Comparison of ENCODE assay signal across 8 mouse cellular contexts in the genomic region with DNA sequence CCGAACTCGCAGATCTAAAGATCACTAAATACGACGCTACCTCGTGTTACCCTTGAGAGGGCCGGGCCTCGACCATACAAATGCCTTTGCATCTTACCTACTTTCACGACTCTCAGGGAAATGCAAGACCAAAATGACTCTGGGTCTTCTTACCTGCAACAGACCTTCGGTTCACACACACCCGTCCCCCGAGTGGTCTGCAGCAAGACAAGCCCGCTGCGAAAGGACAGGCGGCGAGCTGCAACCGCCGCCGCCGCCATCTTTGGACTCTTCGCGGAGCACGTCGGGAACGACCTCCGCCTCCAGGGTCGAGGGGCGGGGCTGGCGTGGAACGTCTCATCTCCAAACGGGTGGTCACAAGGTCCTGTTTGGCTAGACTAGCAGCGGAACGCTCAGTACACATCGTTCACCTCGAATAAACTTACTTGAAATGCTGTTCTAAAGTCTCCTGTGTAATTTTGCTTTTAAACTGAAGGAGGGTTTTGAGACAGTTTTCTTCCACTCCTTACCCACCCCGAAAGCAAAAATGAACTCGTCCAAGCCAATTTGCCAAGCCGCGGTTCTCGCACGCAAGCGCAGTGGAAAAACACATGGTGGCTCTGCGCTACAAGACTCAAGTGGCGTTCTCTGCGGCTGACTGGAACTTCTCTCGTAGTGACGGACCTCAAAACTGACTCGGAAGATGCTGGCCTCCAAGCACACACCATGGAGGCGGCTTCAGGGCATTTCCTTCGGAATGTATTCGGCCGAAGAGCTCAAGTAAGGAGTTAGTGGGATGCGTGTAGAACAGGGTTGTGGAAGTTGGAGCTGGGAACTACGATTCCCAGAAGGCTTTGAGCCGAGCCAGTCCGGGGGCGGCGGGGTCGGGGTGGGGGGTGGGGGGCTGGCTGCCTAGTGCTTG. TPM values are rescaled to one million over a fixed set of nuclear protein-coding genes. Genes with fewer than 3 reads are reported as not detected.
DNase-seq lines count a peak whose midpoint lies in the region; ATAC-seq lines count a peak whose summit lies in the region.

A gene (minus strand): TSS at position 270 of the 901 bp plus-strand sequence.
A gene (plus strand): TSS at position 573 of the 901 bp plus-strand sequence.

- H3K9ac ChIP-seq in hindbrain, embryonic 12.5 days: peak within 1 kb of the TSS; percentile 68

- H3K4me3 ChIP-seq in hindbrain, embryonic 12.5 days: peak within 1 kb of the TSS; percentile 80

- under 1% methylated on average over 58 of the region's 58 CpGs for WGBS in hindbrain, embryonic 12.5 days

- H3K27me3 ChIP-seq in hindbrain, embryonic 12.5 days: no peaks in the 10 kb centered on the region

- peak; percentile 97 for DNase-seq in NIH3T3 (ENCODE audit: low read depth)
- DNase-seq in cerebellum, postnatal 10 days: peak; percentile 97
- DNase-seq in frontal cortex, postnatal 10 days (ENCODE audit: low spot score in 2 of 2): peak; percentile 81 to 89
- peak; percentile 94 to 98 for DNase-seq in layer of hippocampus, postnatal 14 days (ENCODE audit: low spot score in 2 of 2)
- peak; percentile 93 for DNase-seq in lung, postnatal 14 days
- peak; percentile 90 for DNase-seq in retina, adult 2 months (ENCODE audit: low read depth, low spot score)
- DNase-seq in thymus, postnatal 36 days: peak; percentile 88 to 89

- ATAC-seq in hindbrain, embryonic 12.5 days (ENCODE audit: low FRiP score): peak; percentile 93

- peak within 1 kb of the TSS; percentile 80 for H3K4me2 ChIP-seq in hindbrain, embryonic 12.5 days (replicated peaks)

- peaks cover 8% of the 10 kb centered on the region for H3K4me1 ChIP-seq in hindbrain, embryonic 12.5 days

- H3K27ac ChIP-seq in hindbrain, embryonic 12.5 days: peak within 1 kb of the TSS; percentile 52; the same call in 1 of the 2 replicates

- no peaks in the 10 kb centered on the region for H3K9me3 ChIP-seq in hindbrain, embryonic 12.5 days (replicated peaks)

- H3K36me3 ChIP-seq in hindbrain, embryonic 12.5 days: peaks cover 30% of the 10 kb centered on the region

RNA-seq across cellular contexts. Expression of the first gene that starts in this region (rescaled TPM):
- polyA plus RNA-seq in hindbrain, embryonic 12.5 days (2016; fragmentation: Nextera tagmentation; extraction: Ambion mirVana): 102 and 108 TPM in 2 replicates
- 10 to 100 TPM; 63.6 to 71.6 TPM for total RNA-seq in layer of hippocampus, postnatal 14 days (2021)

RNA-seq across cellular contexts. Expression of the second gene that starts in this region (rescaled TPM):
- polyA plus RNA-seq in hindbrain, embryonic 12.5 days (2016; fragmentation: Nextera tagmentation; extraction: Ambion mirVana): 31.5 and 32.5 TPM in 2 replicates
- 10 to 100 TPM; 32.2 to 37.3 TPM for total RNA-seq in layer of hippocampus, postnatal 14 days (2021)

Comparison
In these comparisons a context has a peak if more than half of its experiments do, and no peak if none do; other contexts are left out.
1. Peak in every context shown above with its lines: DNase-seq, ATAC-seq, H3K4me3 ChIP-seq and H3K27ac ChIP-seq.